Mouse (Mus musculus): Measurements from ENCODE around the gene Tmem147.

The Tmem147 gene

GRCm38 (mm10) chr7:30723274-30723953 is 5.9 kb downstream of the Tmem147 start:
- DNase-seq = no peak

- peak; percentile 56 for DNase-seq
Observed at GRCm38 (mm10) chr7:30721286-30721685, 8.1 kb downstream of the Tmem147 start.

- no peak for DNase-seq
Observed at GRCm38 (mm10) chr7:30719669-30720068, 9.7 kb downstream of the Tmem147 start.

- DNase-seq = no peak
Observed at GRCm38 (mm10) chr7:30717716-30718046, 11.7 kb downstream of the Tmem147 start.

GRCm38 (mm10) chr7:30717006-30717715 is 12.2 kb downstream of the Tmem147 start:
- no peak for DNase-seq

- DNase-seq = no peak
Observed at GRCm38 (mm10) chr7:30711942-30712341, 17.4 kb downstream of the Tmem147 start, which contains the start of gene Atp4a. Atp4a (plus strand) TSS chr7:30712209.

GRCm38 (mm10) chr7:30707441-30707840 is 21.9 kb downstream of the Tmem147 start:
- no peak for DNase-seq

- DNase-seq = no peak
Observed at GRCm38 (mm10) chr7:30706214-30706882, 23.0 kb downstream of the Tmem147 start.

GRCm38 (mm10) chr7:30698589-30698988 is 30.8 kb downstream of the Tmem147 start, which contains the start of gene 2200002J24Rik:
2200002J24Rik (plus strand) TSS chr7:30698926.
- no peak for DNase-seq

- no peak for DNase-seq
Observed at GRCm38 (mm10) chr7:30698101-30698500, 31.2 kb downstream of the Tmem147 start.

- DNase-seq = no peak
Observed at GRCm38 (mm10) chr7:30688325-30688724, 41.0 kb downstream of the Tmem147 start.

GRCm38 (mm10) chr7:30683425-30683824 is 45.9 kb downstream of the Tmem147 start:
- no peak for DNase-seq

- DNase-seq = no peak
Observed at GRCm38 (mm10) chr7:30681897-30682296, 47.4 kb downstream of the Tmem147 start.

GRCm38 (mm10) chr7:30678263-30678975 is 50.9 kb downstream of the Tmem147 start:
- DNase-seq = no peak

Data from cerebellum, adult 11-12 months (tissue).